Mouse (Mus musculus): Measurements from ENCODE around the gene Srf.
"Not testable (repeated sequence)": the region's sequence is repeated elsewhere in the genome, so short reads cannot be mapped to it uniquely, and the experiment has no call there.

The Srf gene

DNA sequence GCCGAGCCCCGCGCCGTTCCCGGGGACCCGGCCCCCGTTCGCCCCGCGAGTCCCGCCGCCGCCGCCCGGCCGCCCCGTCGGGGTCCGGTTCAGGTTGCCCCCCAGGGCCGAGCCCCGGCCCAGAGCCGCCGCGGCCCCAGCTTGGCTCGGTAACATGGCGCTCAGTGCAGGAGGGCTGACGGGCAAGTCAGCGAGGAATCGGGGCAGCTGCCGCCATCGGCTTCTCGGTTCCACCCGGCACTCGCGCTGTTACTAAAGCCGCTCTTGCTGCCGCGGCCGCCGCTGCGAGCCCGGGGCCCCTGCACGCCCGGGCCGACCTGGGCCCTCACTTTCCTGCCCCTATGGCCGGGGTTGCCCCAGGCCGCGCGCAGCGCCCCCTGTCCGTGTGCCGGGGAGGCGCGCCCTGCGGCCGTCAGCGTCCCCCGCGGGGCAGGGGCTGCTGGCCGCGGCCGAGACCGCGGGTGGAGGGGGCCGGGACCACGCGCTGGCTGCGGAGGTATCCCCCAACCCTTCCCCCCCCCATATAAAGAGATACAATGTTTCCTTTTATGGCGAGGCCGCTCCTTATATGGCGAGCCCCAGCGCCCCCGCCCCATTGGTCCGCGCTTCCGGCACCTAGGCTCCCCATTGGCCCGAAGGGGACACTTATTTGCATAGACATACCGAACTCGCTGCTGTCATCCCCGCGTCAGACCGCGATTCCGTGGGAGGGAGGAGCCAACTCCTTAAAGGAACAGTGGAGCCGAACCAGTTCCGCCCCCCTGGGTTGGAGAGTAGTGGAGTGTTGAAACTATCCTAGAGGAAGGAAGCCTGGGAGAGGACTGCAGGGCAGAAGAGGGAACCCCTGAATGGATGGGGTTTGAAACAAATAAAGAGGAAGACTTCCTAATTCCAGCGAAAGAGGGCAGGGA, at the start of gene Srf:
TSS of gene Srf (minus strand) at position 503 of the 911 bp plus-strand sequence.
- peak; percentile 97 for DNase-seq

DNA sequence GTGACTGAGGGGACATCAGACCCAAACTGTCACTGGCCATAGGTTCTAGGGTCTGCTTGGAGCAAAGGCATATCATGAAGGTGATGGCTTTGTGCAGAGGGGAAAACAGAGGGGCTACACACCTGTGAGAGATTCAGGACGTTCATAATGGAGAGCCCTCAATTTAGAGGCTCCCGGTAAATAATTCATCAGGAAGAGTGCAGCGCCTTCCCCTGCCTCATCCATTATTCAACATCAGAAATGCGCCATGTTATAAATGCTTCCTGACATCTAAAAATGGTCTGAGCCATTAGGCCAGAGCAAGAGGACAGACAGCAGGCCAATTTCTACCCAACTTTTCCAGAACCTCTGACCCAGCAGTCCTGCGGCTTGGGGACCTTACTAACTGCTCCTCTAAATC, 49.2 kb upstream of the Srf start:
- no peak for DNase-seq

DNA sequence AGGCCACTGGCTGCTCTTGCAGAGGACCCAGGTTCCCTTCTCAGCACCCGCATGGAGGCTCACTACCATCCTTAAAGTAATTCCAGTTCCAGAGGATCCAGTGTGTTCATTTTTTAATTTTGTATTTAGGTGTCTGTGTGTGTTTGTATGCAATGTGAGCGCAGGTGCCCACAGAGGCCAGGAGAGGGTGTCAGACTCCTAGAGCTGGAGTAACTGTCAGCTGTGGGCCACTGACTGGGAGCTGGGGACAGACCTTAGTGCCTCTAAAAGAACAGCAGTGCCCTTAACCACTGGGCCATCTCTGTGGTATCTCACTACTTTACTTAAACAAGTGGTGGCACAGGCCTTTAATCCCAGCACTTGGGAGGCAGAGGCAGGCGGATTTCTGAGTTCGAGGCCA, 47.3 kb upstream of the Srf start:
- no peak for DNase-seq

DNA sequence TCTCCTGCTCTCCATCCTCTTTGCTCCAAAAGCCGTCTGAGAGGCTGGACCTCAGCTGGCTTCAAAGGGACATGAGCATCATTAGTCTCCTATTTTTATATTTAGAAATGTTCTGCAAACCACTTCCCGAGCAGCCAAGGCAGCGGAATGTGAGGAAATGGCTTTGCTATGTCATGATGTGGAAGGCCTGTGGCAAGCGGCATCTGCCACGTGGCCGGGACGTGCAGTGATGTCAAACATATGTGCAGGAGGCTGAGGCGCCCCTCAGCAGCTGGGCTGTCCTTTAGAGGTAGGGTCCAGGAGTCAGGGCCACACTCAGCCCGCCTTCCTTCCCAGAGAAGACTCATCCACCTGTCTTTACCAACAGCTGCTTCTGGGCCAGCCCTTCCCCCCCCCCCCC, 46.2 kb upstream of the Srf start:
- no peak for DNase-seq

DNA sequence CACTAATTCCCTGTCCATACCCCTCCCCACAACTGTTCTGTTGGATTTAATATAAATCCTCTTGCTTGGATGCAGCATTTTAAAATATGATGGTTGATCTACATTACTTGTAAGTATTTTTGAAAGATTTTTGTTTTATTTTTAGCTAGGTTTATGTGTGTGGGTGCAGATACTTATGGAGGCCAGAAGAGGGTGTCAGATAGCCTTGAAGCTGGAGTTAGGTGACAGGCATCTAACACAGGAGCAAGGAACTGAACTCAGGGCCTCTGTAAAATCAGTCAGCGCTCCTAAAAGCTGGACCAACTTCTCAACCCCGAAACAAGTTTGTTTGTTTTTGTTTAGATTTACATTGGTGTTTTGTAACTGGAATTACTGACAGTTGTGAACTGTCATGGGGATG, 44.6 kb upstream of the Srf start:
- DNase-seq, result no peak

DNA sequence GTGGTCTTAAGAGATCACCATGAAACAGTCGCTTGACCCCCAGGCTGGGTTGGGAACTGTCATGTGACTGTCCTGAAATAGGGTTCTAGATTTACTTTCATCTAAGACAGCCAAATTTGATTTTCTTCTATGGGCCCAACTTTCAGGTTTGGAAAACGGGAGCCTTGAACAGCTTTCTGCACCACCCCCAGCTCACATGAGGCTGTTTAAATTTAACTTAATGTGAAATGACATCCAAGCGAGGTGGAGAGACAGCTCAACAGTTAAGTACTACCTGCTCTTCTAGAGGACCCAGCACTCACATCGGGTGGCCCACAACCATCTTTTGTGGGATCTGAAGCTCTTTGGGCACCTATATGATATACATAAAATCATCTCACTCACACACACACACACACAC, 43.0 kb upstream of the Srf start:
- no peak for DNase-seq

DNA sequence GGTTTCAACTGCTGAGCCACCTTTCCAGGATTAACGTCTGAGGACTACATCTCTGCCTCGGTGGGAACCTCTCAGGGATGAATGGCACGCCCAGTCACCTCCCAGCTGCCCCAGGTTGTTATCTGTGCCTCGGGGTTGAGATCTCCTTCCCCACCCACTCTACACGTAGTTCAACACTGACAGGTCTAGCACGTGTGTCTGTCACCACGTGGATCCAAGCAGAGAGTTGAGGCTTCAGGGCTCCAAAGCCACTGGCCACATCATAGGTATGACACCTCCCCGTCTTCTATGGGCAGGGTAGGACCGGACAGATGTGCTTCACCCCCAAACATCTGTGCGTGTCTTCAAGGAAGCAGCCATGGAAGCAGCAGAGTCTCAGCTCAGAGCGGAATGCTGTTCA, 42.0 kb upstream of the Srf start:
- no peak for DNase-seq

DNA sequence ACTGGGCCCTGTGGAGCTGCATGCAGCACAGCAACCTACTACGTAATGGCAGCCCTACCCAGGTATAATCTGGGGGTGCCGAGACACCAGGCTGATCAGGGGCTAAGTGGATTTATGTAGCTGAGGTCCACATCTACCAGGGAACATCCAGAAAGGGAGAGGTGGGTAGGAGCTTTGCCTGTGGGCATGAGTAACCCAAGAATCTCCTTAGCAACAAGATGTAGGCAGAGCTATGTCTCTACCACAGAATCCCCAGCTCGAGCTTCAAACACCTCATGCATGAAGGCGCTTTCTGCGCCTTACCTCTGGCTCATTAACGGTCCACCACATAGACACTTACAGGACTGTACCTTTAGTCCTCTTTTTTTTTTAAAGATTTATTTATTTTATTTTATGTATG, 39.4 kb upstream of the Srf start:
- DNase-seq, result no peak

DNA sequence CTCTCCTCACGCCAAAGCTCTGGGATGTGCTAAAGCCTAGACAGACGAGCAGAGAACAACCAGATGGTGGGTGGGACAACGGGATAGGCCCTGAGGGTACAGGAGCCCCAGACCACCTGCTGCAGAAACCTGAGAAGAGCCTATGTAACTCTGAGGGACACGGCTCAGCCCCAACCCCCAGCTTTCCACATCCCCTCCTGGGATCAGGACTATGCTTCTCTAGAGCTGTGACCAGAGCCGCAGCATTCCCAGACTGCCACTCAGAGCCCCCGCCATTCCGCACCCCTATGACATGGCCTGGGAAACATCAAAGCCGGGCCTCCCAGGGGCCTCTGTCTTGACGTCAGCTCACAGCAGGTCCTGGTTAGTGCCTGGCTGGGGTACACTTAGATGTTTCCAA, 38.6 kb upstream of the Srf start:
- no peak for DNase-seq

DNA sequence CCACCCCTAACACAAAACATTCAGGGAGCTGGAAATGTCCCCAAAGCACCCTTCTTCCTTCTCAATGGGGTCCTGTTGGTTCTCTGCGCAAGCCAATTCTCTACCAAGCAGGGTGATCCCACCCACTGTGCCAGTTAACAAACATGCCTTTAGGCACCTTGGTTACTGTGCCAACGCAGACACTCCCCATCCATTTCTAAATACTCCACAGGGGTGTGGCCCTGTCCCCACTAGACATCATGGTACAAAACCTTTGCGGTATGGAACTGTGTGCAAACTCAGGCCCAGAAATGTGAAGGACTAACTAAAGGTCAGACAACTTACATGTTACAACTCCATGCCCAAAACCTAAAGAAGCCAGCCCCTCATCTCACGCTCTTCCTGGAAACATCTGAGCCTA, 37.1 kb upstream of the Srf start:
- no peak for DNase-seq

DNA sequence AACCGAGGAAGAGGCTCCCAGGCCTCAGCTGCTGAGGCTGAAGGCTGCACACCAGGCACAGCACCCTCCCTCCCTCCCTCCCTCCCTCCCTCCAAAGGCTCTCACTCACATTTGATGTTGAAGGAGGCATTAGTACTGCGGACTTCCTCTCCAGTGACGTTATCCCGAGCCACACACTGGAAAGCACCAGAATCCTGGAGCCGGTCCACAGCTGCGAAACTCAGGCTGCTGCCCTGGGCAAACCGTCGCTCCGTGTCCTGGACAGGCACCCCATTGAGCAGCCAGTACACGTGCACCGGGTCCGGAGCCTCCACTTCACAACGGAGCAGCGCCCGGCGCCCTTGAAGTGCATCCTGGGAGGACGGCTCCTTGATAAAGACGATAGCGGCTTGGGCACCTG, 35.4 kb upstream of the Srf start:
- no peak for DNase-seq

DNA sequence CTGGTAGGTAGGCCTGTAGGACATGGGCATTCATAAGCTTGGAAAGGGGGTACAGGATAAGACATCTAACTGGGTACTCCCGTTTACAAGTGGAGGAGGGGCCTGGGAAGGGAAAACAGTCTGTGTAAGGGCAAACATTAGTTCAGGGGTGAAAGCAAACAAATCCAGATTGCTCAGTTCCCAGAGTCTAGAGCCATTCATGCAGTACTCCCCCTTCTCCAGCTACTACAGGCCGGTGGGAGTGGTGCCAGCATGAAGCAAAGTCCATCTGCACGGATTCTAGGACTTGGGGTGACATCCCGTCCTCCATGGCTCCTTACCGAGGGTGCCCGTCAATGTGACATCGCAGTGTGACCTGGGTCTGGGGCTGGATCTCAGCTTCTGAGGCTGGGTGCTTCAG, 34.5 kb upstream of the Srf start:
- no peak for DNase-seq

DNA sequence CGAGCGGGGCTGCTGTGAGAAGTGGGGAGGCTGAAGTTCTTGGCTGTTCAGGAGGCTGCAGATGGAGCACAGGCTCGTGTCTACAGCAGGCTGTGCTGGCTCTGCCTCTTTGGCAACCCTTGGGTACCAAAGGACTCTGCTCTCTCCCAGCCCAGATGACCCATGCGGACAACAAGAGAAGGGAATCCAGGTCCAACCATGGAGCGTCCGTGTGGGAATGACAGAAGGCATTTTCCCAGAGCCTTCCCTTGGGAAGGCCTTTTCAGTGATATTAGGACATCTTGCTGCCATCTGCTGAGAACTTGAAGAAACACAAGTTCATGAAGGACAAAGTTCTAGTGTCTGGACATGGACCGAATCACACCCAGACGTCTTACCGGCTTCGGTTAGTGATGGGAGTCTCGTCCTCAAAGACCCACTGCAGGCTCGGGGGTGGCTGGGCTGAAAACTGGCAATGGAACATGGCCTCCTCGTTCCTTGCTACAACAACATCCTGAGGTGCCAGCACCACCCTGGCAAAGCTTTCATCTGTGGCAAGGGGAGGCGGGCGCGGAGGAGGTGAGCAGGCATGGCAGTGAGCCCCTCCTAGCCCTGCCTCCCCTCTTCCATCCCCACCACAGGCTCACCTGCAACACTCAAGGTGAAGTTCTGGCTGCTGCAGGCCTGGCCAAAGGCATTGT, 33.8 kb upstream of the Srf start:
- DNase-seq, result no peak

DNA sequence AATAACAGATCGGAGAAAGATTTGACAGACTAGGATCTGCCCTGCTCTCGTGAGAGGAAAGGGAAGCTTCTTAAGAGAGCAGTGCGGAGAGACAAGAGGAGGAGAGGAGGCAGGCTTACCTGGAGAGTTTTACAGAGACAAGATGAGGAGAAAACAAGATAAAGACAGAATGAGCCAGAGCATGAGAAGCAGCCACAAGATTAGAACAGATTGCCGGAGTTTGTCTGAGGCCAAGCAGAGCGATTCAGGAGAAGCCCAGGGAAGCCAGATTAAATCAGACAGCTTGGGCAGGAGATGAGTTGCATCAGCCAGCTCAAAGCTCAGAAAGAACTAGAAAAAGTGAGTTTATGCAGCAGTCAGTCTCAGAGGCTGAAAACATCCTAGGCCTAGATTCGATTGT, 32.9 kb upstream of the Srf start:
- DNase-seq, result no peak

DNA sequence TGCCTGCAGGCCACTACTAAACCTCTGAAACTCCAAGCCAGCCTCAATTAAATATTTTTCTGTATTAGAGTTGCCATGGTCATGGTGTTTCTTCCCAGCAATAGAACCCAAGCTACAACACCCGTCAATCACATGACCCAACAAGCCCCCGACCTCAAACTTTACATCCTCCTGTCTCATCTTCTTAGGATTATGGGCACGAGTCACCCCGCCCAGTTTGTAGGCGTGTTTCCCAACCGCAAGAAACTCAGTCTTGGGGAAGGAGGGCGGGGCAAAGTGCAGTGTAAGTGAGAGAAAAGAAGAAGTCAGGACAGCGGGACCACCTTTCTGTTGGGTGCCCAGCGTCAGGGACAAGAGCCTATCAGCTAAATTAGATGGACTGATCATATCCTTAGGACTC, 32.2 kb upstream of the Srf start:
- peak; percentile 16 for DNase-seq

DNA sequence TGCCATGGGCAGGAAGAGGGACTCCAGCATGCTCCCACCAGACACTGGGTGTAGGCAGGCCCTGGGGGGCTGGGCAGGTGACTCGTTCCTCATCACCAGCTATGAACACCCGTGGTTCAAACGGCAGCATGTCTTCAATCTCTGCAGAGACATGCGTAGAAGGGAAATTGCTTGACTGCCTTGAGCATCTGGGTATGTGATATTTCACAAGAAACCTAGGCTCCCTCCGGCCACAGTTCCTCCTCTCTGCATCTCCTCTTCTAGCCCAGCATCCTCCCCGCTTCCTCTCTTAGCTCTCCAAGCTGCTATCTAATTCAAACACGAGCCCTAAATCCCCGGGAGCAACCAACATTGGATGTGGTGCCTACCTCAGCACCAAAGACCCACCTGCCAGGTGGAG, 30.4 kb upstream of the Srf start:
- DNase-seq, result no peak

DNA sequence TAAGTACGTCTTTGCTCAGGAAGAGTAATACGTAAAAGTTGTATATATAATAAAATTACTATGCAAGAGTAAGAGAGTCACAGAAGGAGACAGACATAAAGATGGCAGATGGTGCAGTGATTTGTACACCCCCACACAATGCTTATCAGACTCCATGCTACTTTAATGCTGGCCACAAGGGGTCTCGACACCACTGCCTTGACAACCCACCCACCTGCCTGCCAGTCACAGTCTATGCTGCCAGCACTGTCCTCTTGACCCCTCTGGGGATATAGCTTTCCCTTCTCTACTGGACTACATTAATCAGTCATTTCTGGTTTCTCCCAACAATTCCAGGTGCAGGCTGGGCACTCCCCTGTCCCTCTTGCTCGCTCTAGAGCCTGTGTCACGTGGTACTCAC, 22.7 kb upstream of the Srf start:
- no peak for DNase-seq

DNA sequence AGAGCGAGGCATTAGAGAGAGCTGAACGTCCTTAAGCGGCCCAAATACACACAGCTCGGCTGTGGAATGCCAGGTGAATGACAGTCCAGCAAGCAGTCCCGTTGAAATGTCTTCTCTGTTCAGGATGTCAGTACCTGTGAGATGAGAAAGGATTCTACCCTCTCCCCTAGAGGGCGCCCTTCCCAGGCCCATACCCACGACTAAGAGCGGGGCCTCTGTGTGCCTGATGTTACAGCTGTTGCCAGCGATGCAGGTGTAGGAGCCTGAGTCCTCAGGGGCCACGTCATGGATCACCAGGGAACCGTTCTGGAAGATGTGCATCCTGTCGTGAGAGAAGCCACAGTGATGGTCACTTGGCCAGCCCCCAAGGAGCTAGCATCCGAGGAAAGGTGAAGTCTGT, 20.1 kb upstream of the Srf start:
- peak; percentile 63 for DNase-seq

DNA sequence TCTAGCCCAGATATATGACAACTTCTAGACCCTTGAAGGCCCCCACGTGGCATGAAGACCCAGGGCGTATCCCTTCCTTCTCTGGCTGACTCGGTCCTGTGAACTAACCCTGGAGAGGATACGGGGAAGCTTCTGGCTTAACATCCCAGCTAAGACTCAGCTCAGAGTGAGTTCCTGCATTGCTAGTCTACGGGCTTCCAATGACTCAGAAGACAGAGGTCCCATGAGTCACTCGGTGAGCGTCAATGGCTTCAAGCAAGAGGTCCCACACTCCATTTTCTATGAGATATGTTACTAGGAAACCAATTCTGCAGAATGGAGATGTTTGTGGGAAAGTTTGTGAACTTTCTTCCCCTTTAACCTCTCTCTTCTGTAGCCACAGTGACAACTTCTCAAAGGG, 18.6 kb upstream of the Srf start:
- DNase-seq, result no peak

DNA sequence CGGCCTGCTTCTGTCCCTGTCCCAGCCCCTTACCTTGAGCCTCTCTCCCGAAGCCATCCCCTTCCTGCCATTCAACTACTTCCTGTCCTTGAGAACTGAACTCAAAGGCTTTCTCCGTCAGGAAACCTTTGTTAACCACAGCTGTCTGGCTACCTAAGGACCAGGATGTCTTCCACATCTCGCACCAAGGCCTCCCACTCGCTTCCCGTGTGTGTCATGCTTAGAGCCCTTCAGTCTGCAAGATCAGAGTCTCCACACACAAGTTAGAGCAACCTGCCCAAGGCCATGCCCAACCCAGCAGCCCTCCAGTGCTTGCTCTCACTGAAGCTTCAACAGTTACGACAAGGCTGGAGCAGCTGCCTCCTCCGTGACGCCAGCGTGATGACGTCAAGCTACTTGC, 15.0 kb upstream of the Srf start:
- no peak for DNase-seq

DNA sequence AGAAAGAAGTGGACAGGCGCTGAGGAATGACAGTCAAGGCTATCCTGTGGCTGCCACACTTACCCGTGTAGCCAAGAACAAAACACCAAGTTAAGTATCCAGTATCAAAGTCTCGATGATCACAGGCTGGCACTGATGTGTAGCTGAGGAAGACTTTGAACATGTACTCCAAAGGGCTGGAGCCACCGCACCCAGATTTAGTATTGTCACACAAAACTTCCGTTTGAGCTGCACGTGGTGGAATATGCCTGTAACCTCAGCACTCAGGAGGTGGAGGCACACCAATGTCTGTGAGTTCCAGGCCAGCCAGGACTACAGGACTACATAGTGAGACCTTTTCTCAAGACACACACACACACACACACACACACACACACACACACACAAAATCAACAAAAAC, 3.2 kb upstream of the Srf start:
- DNase-seq, result no peak

DNA sequence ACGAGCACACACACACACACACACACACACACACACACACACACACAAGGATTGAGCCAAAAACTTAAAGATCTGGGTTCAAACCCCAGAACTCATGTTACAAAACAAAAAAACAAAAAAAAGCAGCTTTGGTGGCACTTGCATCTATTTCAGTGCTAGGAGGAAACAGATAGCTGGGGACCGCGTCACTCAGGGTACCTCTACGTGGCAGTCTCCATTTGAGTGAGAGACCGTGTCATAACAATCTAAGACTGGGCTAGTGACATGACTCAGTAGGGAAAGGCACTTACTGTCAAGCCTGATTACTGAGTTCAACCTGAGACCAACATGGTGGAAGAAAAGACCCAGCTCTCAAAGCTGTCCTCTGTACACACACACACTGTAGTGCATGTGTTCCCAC, 2.2 kb upstream of the Srf start:
- DNase-seq, result no peak

DNA sequence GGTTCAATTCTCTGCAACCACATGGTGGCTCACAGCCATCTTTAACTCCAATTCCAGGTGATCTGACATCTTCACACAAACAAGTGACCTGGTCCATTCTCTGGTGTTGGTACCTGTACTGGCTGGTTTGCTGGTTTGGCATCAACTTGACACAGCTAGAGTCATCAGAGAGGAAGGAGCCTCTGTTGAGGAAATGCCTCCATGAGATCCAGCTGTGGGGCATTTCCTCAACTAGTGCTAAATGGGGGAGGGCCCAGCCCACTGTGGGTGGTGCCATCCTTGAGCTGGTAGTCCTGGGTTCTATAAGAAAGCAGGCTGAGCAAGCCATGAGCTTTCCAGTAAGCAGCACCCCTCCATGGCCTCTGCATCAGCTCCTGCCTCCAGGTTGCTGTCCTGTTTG, 1.3 kb upstream of the Srf start:
- not testable (repeated sequence) for DNase-seq

DNA sequence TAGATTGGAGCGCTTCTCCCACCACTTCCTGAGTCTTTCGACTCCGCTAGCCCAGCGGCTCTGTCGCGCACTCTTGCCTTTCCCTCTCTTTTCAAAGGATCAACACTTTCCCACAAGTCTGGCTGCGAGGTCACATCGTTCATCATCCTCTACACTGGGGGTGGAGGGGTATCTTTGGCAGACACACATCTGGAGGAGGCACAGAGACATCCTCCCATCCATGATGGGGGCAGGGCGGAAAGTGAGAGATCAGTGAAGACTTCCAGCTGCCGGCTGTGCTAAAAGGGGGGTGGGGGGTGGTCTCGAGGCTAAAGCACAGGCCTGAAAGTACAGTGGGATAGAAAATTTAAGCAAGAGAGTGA, 590 bp upstream of the Srf start:
- DNase-seq, result peak; percentile 69
